Mouse (Mus musculus) monocyte, adult 2 months (primary cell): ENCODE measurements at regions not wholly inside any gene's neighbourhood (a gene's known extent, or its start where the extent isn't known, plus 50 kb on each side); places are given as distances from the start of the nearest gene placed in this dataset.
A peak's percentile ranks its signal among the peaks of the same experiment; 100 is the strongest.

Experiments
- DNase-seq, 2 experiments: peaks; one replicate each; pipeline ENCODE4 v3.0.0; 2022; ENCODE audit warnings: low spot score in 2 of 2, low read depth in 1 of 2

DNA sequence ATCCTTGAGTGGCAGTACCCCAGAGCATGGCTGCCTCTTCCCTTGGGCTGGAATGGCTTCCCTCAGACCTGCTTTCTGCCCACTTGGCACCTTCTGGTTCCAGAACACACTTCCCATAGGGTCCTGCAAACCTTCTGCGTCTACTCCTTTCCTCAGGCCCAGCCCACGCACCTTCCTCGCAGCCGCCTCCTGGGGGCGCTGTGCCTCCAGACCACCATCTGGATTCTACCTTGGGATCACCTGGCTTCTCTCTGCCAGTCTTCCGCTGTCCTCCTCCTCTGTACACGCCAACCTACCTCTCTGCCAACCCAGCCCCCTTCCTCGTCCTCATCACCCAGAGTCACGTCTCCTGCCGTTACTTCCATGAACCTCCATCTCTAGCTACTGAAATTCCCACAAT, 166.0 kb downstream of the Zfp36l1 start:
- DNase-seq, result no peak

DNA sequence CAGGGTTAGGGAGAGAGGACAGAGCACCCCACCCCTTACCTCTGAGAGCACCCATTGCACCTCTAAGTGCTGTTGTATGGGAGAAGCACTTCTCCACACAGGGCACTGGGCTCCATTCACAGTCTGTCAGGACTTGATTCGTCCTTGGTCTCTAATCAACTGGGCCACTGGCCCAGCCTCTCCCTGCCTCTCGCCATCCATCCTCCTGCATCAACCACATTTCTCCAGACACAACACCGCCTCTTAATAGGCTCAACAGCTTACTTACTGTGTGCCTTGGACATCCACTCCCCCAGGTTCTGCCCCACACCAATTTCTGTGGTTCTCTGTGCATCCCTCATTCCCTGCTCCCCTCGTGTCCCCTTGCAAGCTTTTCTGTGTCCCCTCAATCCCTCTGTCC, 166.9 kb downstream of the Zfp36l1 start:
- DNase-seq, result no peak

- no peak for DNase-seq
Observed at GRCm38 (mm10) chr12:79944714-79945493, 167.9 kb downstream of the Zfp36l1 start.

- no peak for DNase-seq
Observed at GRCm38 (mm10) chr12:79944090-79944489, 168.7 kb downstream of the Zfp36l1 start.

DNA sequence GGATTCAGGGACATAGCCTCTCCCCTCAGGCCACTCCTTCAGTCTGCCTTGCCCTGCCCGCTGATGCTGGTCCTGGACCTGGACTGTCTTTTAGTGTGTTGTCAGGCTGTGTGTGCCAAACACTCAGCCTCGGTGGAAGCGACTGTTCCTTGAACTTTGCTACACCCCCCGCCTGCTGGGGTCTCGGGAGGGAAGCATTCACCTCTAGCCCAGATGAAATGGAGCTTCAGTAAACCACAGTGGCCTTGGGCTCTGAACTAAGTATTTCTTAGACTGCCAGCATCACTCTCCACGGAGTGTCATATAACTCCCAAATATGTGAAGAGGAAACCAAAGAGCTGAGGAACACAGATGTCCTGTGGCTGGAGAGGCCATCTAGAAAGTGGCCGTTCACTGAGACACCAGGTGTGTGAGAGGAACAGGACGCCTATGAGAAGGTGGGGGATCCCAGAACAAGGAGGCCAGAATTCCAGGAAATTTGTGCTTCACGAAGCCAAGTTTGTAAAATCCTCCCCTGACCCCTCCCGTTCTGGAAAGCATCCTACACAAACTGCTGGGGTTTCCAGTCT, 170.2 kb downstream of the Zfp36l1 start:
- DNase-seq, result no peak

DNA sequence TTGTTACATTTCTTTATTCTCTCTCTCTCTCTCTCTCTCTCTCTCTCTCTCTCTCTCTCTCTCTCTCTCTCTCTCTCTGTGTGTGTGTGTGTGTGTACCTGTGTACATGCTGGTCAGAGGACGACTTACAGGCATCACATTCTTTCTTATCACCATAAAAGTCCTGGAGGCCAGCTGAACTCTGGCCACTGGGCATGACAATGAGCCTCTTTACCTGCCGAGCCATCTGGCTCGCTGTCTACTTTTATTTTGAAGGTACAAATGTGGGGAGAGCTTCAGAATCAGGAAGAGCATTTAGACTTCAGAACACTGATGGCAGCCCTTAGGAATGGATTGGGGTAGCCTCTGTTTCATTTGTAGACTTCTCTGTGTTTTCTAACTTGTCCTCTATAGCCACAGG, 171.0 kb downstream of the Zfp36l1 start:
- no peak for DNase-seq

- DNase-seq, result no peak
Observed at GRCm38 (mm10) chr12:79939436-79939835, 173.4 kb downstream of the Zfp36l1 start.

GRCm38 (mm10) chr12:79937876-79938275, 174.9 kb downstream of the Zfp36l1 start:
- peak in 1 of 2 experiments; percentile 11 for DNase-seq

- DNase-seq, result no peak
Observed at GRCm38 (mm10) chr12:79936698-79937097, 176.1 kb downstream of the Zfp36l1 start.

- DNase-seq, result no peak
Observed at GRCm38 (mm10) chr12:79934091-79934490, 178.7 kb downstream of the Zfp36l1 start.

- DNase-seq, result no peak
Observed at GRCm38 (mm10) chr12:79932905-79933304, 179.9 kb downstream of the Zfp36l1 start.

GRCm38 (mm10) chr12:79931455-79931854, 181.4 kb downstream of the Zfp36l1 start:
- DNase-seq, result no peak

DNA sequence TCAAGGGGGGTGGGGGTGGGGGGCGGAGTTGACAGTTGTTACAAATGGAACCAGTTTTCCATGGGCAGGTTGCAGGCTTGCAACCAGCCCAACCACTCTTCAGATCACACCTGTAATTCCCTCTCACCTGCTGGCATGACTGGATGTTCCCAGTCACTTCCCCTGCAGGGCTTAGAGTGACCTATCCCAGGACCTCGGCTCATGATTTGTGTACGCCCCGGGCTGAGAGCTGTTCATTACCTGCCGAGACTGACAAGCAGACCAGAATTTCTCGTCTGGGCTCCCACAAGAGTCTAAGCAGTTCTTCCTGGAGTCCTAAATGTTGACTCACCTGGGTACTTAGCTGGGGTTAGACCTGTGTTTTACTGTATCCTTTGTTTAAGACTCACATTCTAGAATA, 183.0 kb downstream of the Zfp36l1 start:
- no peak for DNase-seq

- DNase-seq, result no peak
Observed at GRCm38 (mm10) chr12:79928739-79929380, 184.0 kb downstream of the Zfp36l1 start.

DNA sequence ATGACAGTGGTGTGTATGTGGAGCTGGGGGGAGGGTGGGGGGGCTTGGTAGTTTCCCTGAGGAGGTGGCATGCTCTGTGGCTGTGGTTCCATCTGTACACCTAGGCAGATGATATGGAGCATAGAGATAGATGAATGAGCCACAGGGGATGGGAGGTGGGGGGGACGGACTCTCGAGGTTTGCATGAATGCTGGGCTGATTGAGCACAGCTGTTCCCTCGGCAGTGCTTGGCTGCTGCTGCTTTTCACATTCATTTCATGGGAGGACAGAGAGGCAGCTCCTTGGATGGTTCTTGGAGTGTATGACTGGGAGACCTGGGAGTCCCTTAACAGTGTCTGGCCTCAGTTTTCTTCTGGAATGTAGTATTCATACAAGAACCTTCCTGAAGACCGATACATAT, 184.5 kb downstream of the Zfp36l1 start:
- DNase-seq, result no peak

DNA sequence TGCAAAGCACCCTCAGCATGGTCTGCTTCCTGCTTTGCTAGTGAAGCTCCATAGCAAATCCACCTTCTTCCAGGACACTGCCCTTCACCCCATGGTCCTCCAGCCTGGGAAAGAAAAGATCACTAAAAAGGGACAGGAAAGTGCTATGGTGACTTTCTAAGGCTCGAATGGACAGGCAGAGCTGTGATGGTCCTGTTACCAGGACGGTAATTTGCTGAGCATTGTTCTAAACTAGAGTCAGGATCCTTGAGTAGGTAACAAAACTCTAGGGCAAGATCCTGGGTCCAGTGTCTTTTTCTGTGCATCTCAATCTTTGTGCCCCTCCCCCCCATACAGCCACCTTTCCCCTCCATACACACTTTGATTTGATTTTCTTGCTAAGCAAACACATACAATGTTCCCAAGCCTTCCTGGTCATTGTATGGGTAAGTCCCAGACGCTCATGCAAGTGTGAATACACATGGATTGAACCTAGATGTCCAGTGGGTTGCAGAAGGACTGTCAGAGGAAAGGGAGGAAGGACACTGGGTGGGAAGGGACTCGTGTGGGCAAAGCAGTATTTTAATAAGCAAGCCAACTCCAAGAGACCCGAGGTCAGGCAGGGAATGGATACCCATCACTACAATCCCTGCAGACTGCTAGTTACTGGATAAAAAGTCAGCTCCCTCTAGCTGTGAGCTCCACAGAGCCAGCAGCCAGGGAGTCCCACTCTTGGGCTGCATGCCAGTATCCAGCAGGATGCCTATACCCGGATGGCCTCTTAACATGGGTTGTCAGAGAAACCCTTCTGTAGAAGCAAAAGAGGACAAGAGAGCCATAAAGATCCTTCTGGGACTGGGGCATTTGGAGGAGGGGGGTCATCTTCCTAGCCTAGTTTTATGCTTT, 186.9 kb downstream of the Zfp36l1 start:
- DNase-seq, result no peak

DNA sequence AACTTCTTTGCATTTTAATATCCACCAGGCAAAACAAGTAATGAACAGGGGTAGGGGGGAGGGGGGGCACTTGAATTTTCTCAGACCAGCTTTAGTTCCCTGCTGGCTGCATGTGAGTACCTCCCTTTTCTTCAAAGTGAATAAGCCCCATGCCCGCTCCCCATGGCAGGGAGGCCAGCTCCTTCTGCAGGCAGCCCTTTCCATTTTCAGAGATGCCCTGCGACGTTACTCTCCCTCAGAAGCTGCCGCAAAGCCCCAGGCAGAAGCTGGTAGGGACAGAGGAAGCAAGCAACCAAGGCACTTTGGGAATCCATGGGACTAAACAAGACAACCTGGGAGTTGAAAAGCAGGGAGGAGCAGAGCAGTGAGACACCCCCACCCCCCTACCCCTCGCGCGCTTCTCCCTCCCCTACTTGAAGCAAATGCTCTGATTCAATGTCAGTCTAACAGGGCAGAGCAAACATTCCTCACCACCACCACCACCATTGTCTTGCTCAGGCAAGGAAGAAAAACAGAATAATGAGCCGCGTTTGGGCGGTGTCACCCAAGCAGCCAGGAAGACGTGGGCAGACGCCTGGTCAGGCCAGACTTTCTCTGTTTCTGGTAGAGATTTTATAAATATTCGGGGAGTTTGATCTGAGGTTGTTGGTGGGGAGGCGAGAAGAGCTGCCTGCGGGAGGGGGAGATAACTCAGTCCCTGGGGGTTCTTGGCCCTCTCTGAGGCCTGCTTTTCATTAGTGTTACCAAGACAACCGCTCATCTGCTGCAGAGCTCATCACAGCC, 187.7 kb downstream of the Zfp36l1 start:
- no peak for DNase-seq

- DNase-seq, result no peak
Observed at GRCm38 (mm10) chr12:79923811-79924210, 189.0 kb downstream of the Zfp36l1 start.

DNA sequence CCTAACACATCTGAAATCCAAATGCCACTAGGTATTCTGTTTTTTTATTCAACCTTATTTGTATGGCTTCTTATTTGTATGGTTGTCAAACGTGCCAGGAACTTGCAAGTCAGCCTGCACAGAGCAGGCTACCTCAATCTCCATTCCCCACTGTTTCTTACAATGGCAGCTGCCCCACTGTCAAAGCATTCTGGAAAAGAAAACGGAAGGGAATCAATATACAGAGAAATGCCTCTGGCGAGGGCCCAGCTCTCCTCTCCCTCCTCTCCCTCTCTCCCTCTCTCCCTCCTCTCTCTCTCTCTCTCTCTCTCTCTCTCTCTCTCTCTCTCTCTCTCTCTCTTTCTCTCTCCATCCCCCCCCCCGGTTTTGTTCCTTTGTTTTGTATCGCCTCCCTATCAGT, 191.0 kb downstream of the Zfp36l1 start:
- no peak for DNase-seq

DNA sequence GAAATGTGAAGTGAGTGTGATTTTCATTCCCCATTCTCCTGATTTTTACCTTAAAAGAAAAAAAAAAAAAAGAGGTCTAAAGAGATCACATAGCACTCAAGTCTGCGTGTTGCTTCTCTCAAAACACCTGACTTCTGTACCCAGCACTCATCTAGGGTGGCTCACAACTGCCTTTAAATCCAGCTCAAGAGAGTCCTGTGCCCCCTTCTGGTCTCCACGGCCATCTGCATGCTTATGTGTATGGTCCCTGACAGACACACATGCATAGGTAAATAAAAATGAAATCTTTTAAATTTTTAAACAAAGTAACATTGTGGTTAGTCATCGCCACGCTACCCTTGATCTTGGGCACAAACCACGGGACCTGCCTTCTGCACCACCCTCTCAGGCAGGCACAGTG, 193.8 kb downstream of the Zfp36l1 start:
- DNase-seq, result no peak
